Mouse (Mus musculus): ENCODE data around the gene C530008M17Rik. TPM values are rescaled to one million over a fixed set of nuclear protein-coding genes. Genes with fewer than 3 reads are reported as not detected.
A peak's percentile ranks its signal among the peaks of the same experiment; 100 is the strongest.

C530008M17Rik gene
- total and polyA plus RNA-seq, 3 experiments: 3.2 to 10.6 TPM; not detected in 1

DNA sequence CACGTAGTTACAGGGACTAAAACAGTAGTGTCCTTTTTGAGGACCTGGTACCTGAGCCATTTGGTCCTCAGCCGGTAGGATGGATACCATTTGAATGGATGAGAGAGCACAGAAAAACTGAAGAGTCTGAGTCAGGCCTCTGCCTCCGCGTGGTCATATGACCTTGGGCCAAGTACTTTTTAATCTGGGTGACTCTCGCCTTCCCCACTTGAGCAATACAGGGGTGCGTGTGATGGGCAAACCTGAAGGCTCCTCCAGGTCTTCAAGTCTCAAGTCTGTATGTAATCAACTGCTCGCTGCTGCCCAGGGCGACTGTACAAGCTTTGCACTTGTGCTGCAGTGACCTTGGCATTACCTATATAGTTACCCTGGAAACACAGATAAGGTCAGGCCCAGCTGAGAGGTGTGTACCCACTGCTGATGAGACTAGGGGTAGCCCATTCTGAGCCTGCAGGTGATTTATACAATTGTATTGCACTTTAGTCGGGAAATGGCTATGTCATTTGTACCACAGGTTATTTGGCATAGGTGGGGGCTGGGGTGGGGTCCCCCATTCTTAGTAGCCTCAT, 187.6 kb downstream of the C530008M17Rik start:
- no peaks in the 10 kb centered on the region for H3K36me3 ChIP-seq (ENCODE audit: control insufficient read depth in 1 of 2, insufficient read depth in 2 of 2, low read length in 2 of 2)

DNA sequence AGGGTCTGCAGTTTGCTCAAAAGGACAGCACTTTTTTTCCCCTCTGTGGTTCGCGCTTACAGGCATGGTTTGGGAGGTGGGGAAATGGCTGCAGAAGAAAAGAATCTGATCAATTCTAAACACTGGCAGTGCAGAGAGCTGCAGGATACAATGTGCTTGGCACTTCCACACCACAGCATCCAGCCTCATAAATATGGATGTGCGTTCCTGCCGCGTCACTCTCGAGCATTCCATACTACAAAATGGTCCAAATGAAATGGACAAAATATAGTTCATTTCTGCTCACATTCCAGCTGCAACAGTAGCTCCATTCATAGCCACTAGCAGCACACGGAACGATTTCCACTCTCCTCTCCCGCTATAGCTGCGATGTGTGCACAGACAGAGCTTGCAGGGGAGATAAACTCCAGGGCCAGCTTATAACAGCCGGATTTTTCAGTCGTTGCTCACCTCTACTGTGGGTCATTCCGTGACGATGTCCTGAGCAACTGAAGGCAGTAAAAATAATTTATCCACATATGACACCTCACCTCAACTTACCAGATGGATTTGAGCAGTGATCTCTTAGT, 188.4 kb downstream of the C530008M17Rik start:
- H3K27me3 ChIP-seq (ENCODE audit: control insufficient read depth in 1 of 2, insufficient read depth in 2 of 2, low read length in 2 of 2): no peaks in the 10 kb centered on the region
- no peaks in the 10 kb centered on the region; a peak in 1 of 4 replicates for H3K4me1 ChIP-seq (ENCODE audit: control insufficient read depth in 1 of 2, insufficient read depth in 2 of 2, low read length in 2 of 2)
- H3K27ac ChIP-seq (ENCODE audit: control insufficient read depth, low read depth, low read length): no peak overlapping the region
- TF ChIP-seq RAD21 (IDR thresholded peaks at IDR 0.05; ENCODE audit: low read depth, low read length): no peak
- TF ChIP-seq MAX (IDR thresholded peaks at IDR 0.05; ENCODE audit: low read length): no peak
- no peak for TF ChIP-seq MXI1 (IDR thresholded peaks at IDR 0.05; ENCODE audit: low read depth, low read length)
- no peak for TF ChIP-seq MAZ (IDR thresholded peaks at IDR 0.05; ENCODE audit: low read depth, low read length)
- TF ChIP-seq CTCF (IDR thresholded peaks at IDR 0.05 in 2 of 3, conservative IDR thresholded peaks at IDR 0.05 in 1 of 3; ENCODE audit: control insufficient read depth in 1 of 3, insufficient read depth in 1 of 3, low read depth in 2 of 3, low read length in 3 of 3, poor library complexity in 1 of 3, severe bottlenecking in 1 of 3): no peak
- TF ChIP-seq POLR2A (IDR thresholded peaks at IDR 0.05; ENCODE audit: control insufficient read depth in 1 of 2, insufficient read depth in 1 of 2, low read depth in 1 of 2, low read length in 2 of 2, poor library complexity in 1 of 2): no peak
- no peaks in the 10 kb centered on the region for H3K36me3 ChIP-seq (ENCODE audit: control insufficient read depth in 1 of 2, insufficient read depth in 2 of 2, low read length in 2 of 2)
- DNase-seq (ENCODE audit: low read depth, low spot score): no peak
- no peak overlapping the region for H3K4me3 ChIP-seq (ENCODE audit: control insufficient read depth in 1 of 2, insufficient read depth in 1 of 2, low read depth in 2 of 2, low read length in 2 of 2)
- H3K9me3 ChIP-seq (replicated peaks; ENCODE audit: insufficient read depth, low read length): no peaks in the 10 kb centered on the region
- no peak overlapping the region for H3K9ac ChIP-seq (ENCODE audit: control insufficient read depth, low read depth, low read length, poor library complexity, severe bottlenecking)
- H3K79me2 ChIP-seq (ENCODE audit: control insufficient read depth, insufficient read depth, low read length, poor library complexity): no peaks in the 10 kb centered on the region

More for the DNA sequence above, 187.6 kb downstream of the C530008M17Rik start:
- Histone ChIP-seq H3K4me1 (ENCODE audit: control insufficient read depth in 1 of 2, insufficient read depth in 2 of 2, low read length in 2 of 2) (no peaks in the 10 kb centered on the region; a peak in 1 of 4 replicates), H3K27ac (ENCODE audit: control insufficient read depth, low read depth, low read length) (no peak overlapping the region), H3K27me3 (ENCODE audit: control insufficient read depth in 1 of 2, insufficient read depth in 2 of 2, low read length in 2 of 2) (no peaks in the 10 kb centered on the region), H3K9me3 (replicated peaks; ENCODE audit: insufficient read depth, low read length) (no peaks in the 10 kb centered on the region), H3K9ac (ENCODE audit: control insufficient read depth, low read depth, low read length, poor library complexity, severe bottlenecking) (no peak overlapping the region), H3K4me3 (ENCODE audit: control insufficient read depth in 1 of 2, insufficient read depth in 1 of 2, low read depth in 2 of 2, low read length in 2 of 2) (no peak overlapping the region), H3K79me2 (ENCODE audit: control insufficient read depth, insufficient read depth, low read length, poor library complexity) (no peaks in the 10 kb centered on the region)
- TF ChIP-seq MXI1 (IDR thresholded peaks at IDR 0.05; ENCODE audit: low read depth, low read length) (0 out of 2 replicates have a peak, but pooled peaks have one; percentile 17), MAFK (IDR thresholded peaks at IDR 0.05; ENCODE audit: borderline replicate concordance, low read depth, low read length) (no peak), MAZ (IDR thresholded peaks at IDR 0.05; ENCODE audit: low read depth, low read length) (0 out of 2 replicates have a peak, but pooled peaks have one; percentile 9)
- DNase-seq (ENCODE audit: low read depth, low spot score): no peak

DNA sequence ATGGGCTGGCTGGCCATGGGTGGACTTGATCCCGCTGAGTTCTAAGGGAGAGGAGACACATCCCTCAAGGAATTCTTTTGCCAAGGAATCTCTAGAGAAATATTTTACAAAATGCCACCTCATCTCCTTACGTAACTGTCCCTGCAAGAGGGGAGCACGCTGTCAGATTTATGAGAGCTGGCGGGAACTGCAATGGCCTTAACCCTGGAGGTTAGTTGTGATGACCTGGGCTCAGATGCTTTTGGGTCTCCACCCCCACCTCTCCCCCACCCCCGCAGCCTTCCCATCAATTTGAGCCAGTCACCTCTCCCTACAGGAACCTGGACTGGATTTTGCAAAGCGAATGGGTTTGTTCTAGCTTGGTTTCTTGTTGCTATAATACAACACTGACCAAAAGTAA, 190.8 kb downstream of the C530008M17Rik start:
- Histone ChIP-seq H3K9me3 (replicated peaks; ENCODE audit: insufficient read depth, low read length) (no peaks in the 10 kb centered on the region), H3K27ac (ENCODE audit: control insufficient read depth, low read depth, low read length) (no peak overlapping the region), H3K4me3 (ENCODE audit: control insufficient read depth in 1 of 2, insufficient read depth in 1 of 2, low read depth in 2 of 2, low read length in 2 of 2) (no peak overlapping the region), H3K4me1 (ENCODE audit: control insufficient read depth in 1 of 2, insufficient read depth in 2 of 2, low read length in 2 of 2) (no peaks in the 10 kb centered on the region), H3K36me3 (ENCODE audit: control insufficient read depth in 1 of 2, insufficient read depth in 2 of 2, low read length in 2 of 2) (no peaks in the 10 kb centered on the region), H3K79me2 (ENCODE audit: control insufficient read depth, insufficient read depth, low read length, poor library complexity) (no peaks in the 10 kb centered on the region), H3K27me3 (ENCODE audit: control insufficient read depth in 1 of 2, insufficient read depth in 2 of 2, low read length in 2 of 2) (no peaks in the 10 kb centered on the region), H3K9ac (ENCODE audit: control insufficient read depth, low read depth, low read length, poor library complexity, severe bottlenecking) (no peak overlapping the region)
- DNase-seq (ENCODE audit: low read depth, low spot score): no peak
- no peak for TF ChIP-seq ELF1 (IDR thresholded peaks at IDR 0.05; ENCODE audit: low read depth, low read length)
- TF ChIP-seq POLR2AphosphoS5 (IDR thresholded peaks at IDR 0.05; ENCODE audit: borderline replicate concordance, low read depth, low read length): no peak
- TF ChIP-seq E2F4 (IDR thresholded peaks at IDR 0.05; ENCODE audit: borderline replicate concordance, low read depth, low read length): no peak
- TF ChIP-seq ZKSCAN1 (IDR thresholded peaks at IDR 0.05; ENCODE audit: low read depth, low read length): no peak
- TF ChIP-seq TAL1 (IDR thresholded peaks at IDR 0.05; ENCODE audit: low read length): no peak
- no peak for TF ChIP-seq POLR2A (IDR thresholded peaks at IDR 0.05; ENCODE audit: control insufficient read depth in 1 of 2, insufficient read depth in 1 of 2, low read depth in 1 of 2, low read length in 2 of 2, poor library complexity in 1 of 2)
- TF ChIP-seq NRF1 (IDR thresholded peaks at IDR 0.05; ENCODE audit: insufficient read depth, low read depth, low read length, poor library complexity, severe bottlenecking): no peak
- TF ChIP-seq CTCF (IDR thresholded peaks at IDR 0.05 in 2 of 3, conservative IDR thresholded peaks at IDR 0.05 in 1 of 3; ENCODE audit: control insufficient read depth in 1 of 3, insufficient read depth in 1 of 3, low read depth in 2 of 3, low read length in 3 of 3, poor library complexity in 1 of 3, severe bottlenecking in 1 of 3): no peak
- no peak for TF ChIP-seq HCFC1 (IDR thresholded peaks at IDR 0.05; ENCODE audit: low read depth, low read length)
- TF ChIP-seq MAFK (IDR thresholded peaks at IDR 0.05; ENCODE audit: borderline replicate concordance, low read depth, low read length): no peak
- no peak for TF ChIP-seq MEF2A (IDR thresholded peaks at IDR 0.05; ENCODE audit: extremely low read depth, insufficient replicate concordance, low read depth, low read length, poor library complexity, severe bottlenecking)
- TF ChIP-seq UBTF (IDR thresholded peaks at IDR 0.05; ENCODE audit: borderline replicate concordance, insufficient read depth, low read depth, low read length): no peak
- TF ChIP-seq CHD2 (IDR thresholded peaks at IDR 0.05; ENCODE audit: low read length): no peak
- TF ChIP-seq GATA1 (IDR thresholded peaks at IDR 0.05; ENCODE audit: low read depth, low read length): no peak
- no peak for TF ChIP-seq SMC3 (IDR thresholded peaks at IDR 0.05; ENCODE audit: low read depth, low read length)
- TF ChIP-seq ZC3H11A (IDR thresholded peaks at IDR 0.05; ENCODE audit: low read depth, low read length): no peak
- TF ChIP-seq TCF12 (IDR thresholded peaks at IDR 0.05; ENCODE audit: low read depth, low read length): no peak
- TF ChIP-seq TBP (IDR thresholded peaks at IDR 0.05; ENCODE audit: low read depth, low read length): no peak
- no peak for TF ChIP-seq CHD1 (IDR thresholded peaks at IDR 0.05; ENCODE audit: low read depth, low read length)
